In the genomic region with DNA sequence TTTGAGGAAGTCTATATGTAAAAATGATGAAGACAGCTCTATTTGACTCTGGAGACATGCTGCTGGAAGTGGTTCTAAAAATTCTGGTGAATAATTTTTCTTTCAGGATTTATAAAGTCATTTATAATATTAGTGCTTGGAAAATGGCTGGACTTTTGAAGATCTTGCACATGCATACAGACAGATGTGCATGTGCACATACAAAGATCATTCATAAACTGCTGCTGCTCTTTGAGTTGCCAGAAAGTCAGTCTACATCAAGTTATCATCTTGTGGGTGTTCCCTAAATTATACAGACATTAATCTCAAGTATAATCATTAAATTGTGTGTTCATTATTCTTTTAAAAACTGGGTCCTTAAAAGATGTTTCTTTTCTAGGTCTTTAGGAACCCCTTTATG, we compare ENCODE assay signal across 18 mouse cellular contexts.
DNase-seq lines count a peak whose midpoint lies in the region; ATAC-seq lines count a peak whose summit lies in the region.
"Had no signal": no experiment of that assay in that cellular context is flagged by ENCODE, and none has a peak within 500 bp of the region (broad histone marks: within the 10 kb centered on the region; RNA-seq: fewer than 3 reads in every experiment).

No protein-coding gene starts in this region.

- no peaks in the 10 kb centered on the region for H3K36me3 ChIP-seq in forebrain, embryonic 15.5 days
- H3K36me3 ChIP-seq in forebrain, embryonic 14.5 days (ENCODE audit: control insufficient read depth, insufficient read depth, low read length), result no peaks in the 10 kb centered on the region
- no peaks in the 10 kb centered on the region for H3K36me3 ChIP-seq in hindbrain, embryonic 13.5 days
- no peaks in the 10 kb centered on the region for H3K36me3 ChIP-seq in hindbrain, embryonic 10.5 days
- no peaks in the 10 kb centered on the region for H3K36me3 ChIP-seq in midbrain, embryonic 12.5 days
- H3K36me3 ChIP-seq in midbrain, embryonic 10.5 days, result no peaks in the 10 kb centered on the region
- no peaks in the 10 kb centered on the region for H3K36me3 ChIP-seq in neural tube, embryonic 13.5 days
- no peaks in the 10 kb centered on the region for H3K36me3 ChIP-seq in neural tube, embryonic 15.5 days
- H3K36me3 ChIP-seq: embryonic facial prominence, embryonic 15.5 days; heart, embryonic 12.5 days had no signal

- H3K4me2 ChIP-seq in forebrain, embryonic 15.5 days (replicated peaks), result no peak overlapping the region; the same call in 1 of the 2 replicates
- H3K4me2 ChIP-seq in forebrain, embryonic 14.5 days (ENCODE audit: low read length), result no peak overlapping the region
- no peak overlapping the region for H3K4me2 ChIP-seq in hindbrain, embryonic 13.5 days
- no peak overlapping the region for H3K4me2 ChIP-seq in midbrain, embryonic 12.5 days (replicated peaks)
- H3K4me2 ChIP-seq in neural tube, embryonic 13.5 days, result no peak overlapping the region
- no peak overlapping the region for H3K4me2 ChIP-seq in neural tube, embryonic 15.5 days
- H3K4me2 ChIP-seq: heart, embryonic 12.5 days had no signal

- no peak overlapping the region for H3K9ac ChIP-seq in forebrain, embryonic 15.5 days (replicated peaks)
- H3K9ac ChIP-seq in forebrain, embryonic 14.5 days (ENCODE audit: low read length), result no peak overlapping the region
- H3K9ac ChIP-seq in hindbrain, embryonic 13.5 days, result no peak overlapping the region
- no peak overlapping the region for H3K9ac ChIP-seq in midbrain, embryonic 12.5 days (replicated peaks)
- no peak overlapping the region for H3K9ac ChIP-seq in neural tube, embryonic 13.5 days
- H3K9ac ChIP-seq in neural tube, embryonic 15.5 days (replicated peaks), result no peak overlapping the region
- H3K9ac ChIP-seq: embryonic facial prominence, embryonic 15.5 days; heart, embryonic 12.5 days; hindbrain, embryonic 14.5 days had no signal

- H3K9me3 ChIP-seq in forebrain, embryonic 15.5 days, result no peaks in the 10 kb centered on the region
- no peaks in the 10 kb centered on the region for H3K9me3 ChIP-seq in forebrain, embryonic 14.5 days (replicated peaks; ENCODE audit: control insufficient read depth, low read length)
- no peaks in the 10 kb centered on the region for H3K9me3 ChIP-seq in hindbrain, embryonic 13.5 days
- H3K9me3 ChIP-seq in hindbrain, embryonic 10.5 days, result no peaks in the 10 kb centered on the region
- H3K9me3 ChIP-seq in midbrain, embryonic 12.5 days, result no peaks in the 10 kb centered on the region
- H3K9me3 ChIP-seq in midbrain, embryonic 10.5 days (replicated peaks), result no peaks in the 10 kb centered on the region
- no peaks in the 10 kb centered on the region for H3K9me3 ChIP-seq in neural tube, embryonic 13.5 days
- no peaks in the 10 kb centered on the region for H3K9me3 ChIP-seq in neural tube, embryonic 15.5 days (replicated peaks)
- H3K9me3 ChIP-seq: embryonic facial prominence, embryonic 15.5 days; heart, embryonic 12.5 days had no signal

- no peak overlapping the region for H3K4me3 ChIP-seq in forebrain, embryonic 15.5 days
- no peak overlapping the region for H3K4me3 ChIP-seq in forebrain, embryonic 14.5 days (ENCODE audit: low read depth, low read length)
- no peak overlapping the region for H3K4me3 ChIP-seq in hindbrain, embryonic 13.5 days
- no peak overlapping the region for H3K4me3 ChIP-seq in hindbrain, embryonic 10.5 days
- no peak overlapping the region for H3K4me3 ChIP-seq in midbrain, embryonic 12.5 days
- H3K4me3 ChIP-seq in midbrain, embryonic 10.5 days, result no peak overlapping the region
- no peak overlapping the region for H3K4me3 ChIP-seq in neural tube, embryonic 13.5 days
- H3K4me3 ChIP-seq in neural tube, embryonic 15.5 days (replicated peaks), result no peak overlapping the region
- H3K4me3 ChIP-seq: embryonic facial prominence, embryonic 15.5 days; erythroblast, embryonic 14.5 days; gastrocnemius, adult 2 months; heart, embryonic 12.5 days had no signal

- no peak for ATAC-seq in forebrain, embryonic 15.5 days (replicated peaks)
- no peak for ATAC-seq in forebrain, embryonic 14.5 days
- ATAC-seq in hindbrain, embryonic 13.5 days (ENCODE audit: low FRiP score), result peak; percentile 17
- 0 out of 2 replicates have a peak, but pooled peaks have one; percentile 17 for ATAC-seq in midbrain, embryonic 12.5 days (ENCODE audit: low FRiP score, low read depth)
- peak; percentile 61; the same call in 1 of the 2 replicates for ATAC-seq in neural tube, embryonic 13.5 days (ENCODE audit: low read depth)
- no peak for ATAC-seq in neural tube, embryonic 15.5 days (ENCODE audit: low FRiP score)
- ATAC-seq: inflammation-experienced regulatory T-cells, adult 6 months had no signal

- no peak for DNase-seq in forebrain, embryonic 14.5 days (ENCODE audit: low spot score)
- no peak for DNase-seq in hindbrain, embryonic 10.5 days (ENCODE audit: low spot score)
- no peak for DNase-seq in midbrain, embryonic 10.5 days (ENCODE audit: low spot score)
- DNase-seq: adrenal gland, postnatal 10 days; cerebellum, adult 11 months; cerebellum, adult 8-10 months; gastrocnemius, adult 2 months; gastrocnemius, postnatal 25 days had no signal

- no peaks in the 10 kb centered on the region for H3K27me3 ChIP-seq in forebrain, embryonic 15.5 days
- H3K27me3 ChIP-seq in forebrain, embryonic 14.5 days (replicated peaks; ENCODE audit: control insufficient read depth, insufficient read depth, low read length), result no peaks in the 10 kb centered on the region
- no peaks in the 10 kb centered on the region for H3K27me3 ChIP-seq in hindbrain, embryonic 13.5 days
- no peaks in the 10 kb centered on the region for H3K27me3 ChIP-seq in hindbrain, embryonic 10.5 days (ENCODE audit: insufficient read depth, poor library complexity, severe bottlenecking)
- H3K27me3 ChIP-seq in midbrain, embryonic 12.5 days, result no peaks in the 10 kb centered on the region
- no peaks in the 10 kb centered on the region for H3K27me3 ChIP-seq in midbrain, embryonic 10.5 days (ENCODE audit: low read depth, poor library complexity, severe bottlenecking)
- no peaks in the 10 kb centered on the region for H3K27me3 ChIP-seq in neural tube, embryonic 13.5 days
- no peaks in the 10 kb centered on the region for H3K27me3 ChIP-seq in neural tube, embryonic 15.5 days (replicated peaks)
- H3K27me3 ChIP-seq: embryonic facial prominence, embryonic 15.5 days; heart, embryonic 12.5 days had no signal

- peak overlapping the region; percentile 56 for H3K27ac ChIP-seq in forebrain, embryonic 15.5 days (replicated peaks)
- no peak overlapping the region for H3K27ac ChIP-seq in forebrain, embryonic 14.5 days (ENCODE audit: low read depth, low read length)
- H3K27ac ChIP-seq in hindbrain, embryonic 13.5 days, result no peak overlapping the region
- no peak overlapping the region for H3K27ac ChIP-seq in hindbrain, embryonic 10.5 days
- H3K27ac ChIP-seq in midbrain, embryonic 12.5 days (replicated peaks), result no peak overlapping the region
- H3K27ac ChIP-seq in midbrain, embryonic 10.5 days (replicated peaks), result no peak overlapping the region
- no peak overlapping the region for H3K27ac ChIP-seq in neural tube, embryonic 13.5 days (replicated peaks)
- no peak overlapping the region for H3K27ac ChIP-seq in neural tube, embryonic 15.5 days (replicated peaks)
- H3K27ac ChIP-seq: embryonic facial prominence, embryonic 15.5 days; gastrocnemius, adult 2 months; hindbrain, embryonic 14.5 days had no signal

- H3K4me1 ChIP-seq in forebrain, embryonic 15.5 days, result peaks cover 14% of the 10 kb centered on the region
- 0 out of 2 replicates have a peak, but pooled peaks cover 5% of the 10 kb centered on the region for H3K4me1 ChIP-seq in forebrain, embryonic 14.5 days (ENCODE audit: control insufficient read depth, insufficient read depth, low read length)
- 0 out of 2 replicates have a peak, but pooled peaks cover 5% of the 10 kb centered on the region for H3K4me1 ChIP-seq in hindbrain, embryonic 13.5 days (replicated peaks)
- H3K4me1 ChIP-seq in hindbrain, embryonic 10.5 days (replicated peaks), result peaks cover 13% of the 10 kb centered on the region
- peaks cover 9% of the 10 kb centered on the region for H3K4me1 ChIP-seq in midbrain, embryonic 12.5 days
- H3K4me1 ChIP-seq in midbrain, embryonic 10.5 days, result peaks cover 10% of the 10 kb centered on the region
- H3K4me1 ChIP-seq in neural tube, embryonic 13.5 days (replicated peaks), result peaks cover 11% of the 10 kb centered on the region
- peaks cover 8% of the 10 kb centered on the region for H3K4me1 ChIP-seq in neural tube, embryonic 15.5 days
- H3K4me1 ChIP-seq: heart, embryonic 12.5 days had no signal

Comparison
In these comparisons a context has a peak if more than half of its experiments do, and no peak if none do; other contexts are left out.
1. ATAC-seq: peak in hindbrain, embryonic 13.5 days (single experiment), midbrain, embryonic 12.5 days (single experiment) and neural tube, embryonic 13.5 days (single experiment); none in forebrain, embryonic 15.5 days (single experiment), forebrain, embryonic 14.5 days (single experiment) and neural tube, embryonic 15.5 days (single experiment).